Mouse (Mus musculus): ENCODE results near the gene Mllt3.

GRCm38 (mm10) chr4:88046280-88046679, 13.1 kb upstream of the Mllt3 start:
- TF ChIP-seq CTCF (IDR thresholded peaks at IDR 0.05; ENCODE audit: extremely low read depth, insufficient read depth, insufficient read length, insufficient replicate concordance) (no peak), POLR2A (IDR thresholded peaks at IDR 0.05; ENCODE audit: low read depth, low read length) (no peak)
